Mouse (Mus musculus): Measurements from ENCODE around the gene Cd200. TPM values are rescaled to one million over a fixed set of nuclear protein-coding genes. Genes with fewer than 3 reads are reported as not detected.

Gene Cd200
- polyA plus RNA-seq, 1 experiment from 2014 or later, result 38.8 TPM

- 71% methylated on average over 2 of the region's 2 CpGs for WGBS
- Histone ChIP-seq H3K4me3 (replicated peaks; ENCODE audit: low read length) (no peak overlapping the region), H3K27me3 (ENCODE audit: control insufficient read depth, insufficient read depth, low read length) (no peaks in the 10 kb centered on the region), H3K9me3 (replicated peaks; ENCODE audit: control insufficient read depth, low read length) (no peaks in the 10 kb centered on the region), H3K4me1 (ENCODE audit: control insufficient read depth, insufficient read depth, low read length) (peaks cover 5% of the 10 kb centered on the region; the same call in 1 of the 2 replicates), H3K27ac (ENCODE audit: low read length) (no peak overlapping the region), H3K4me2 (ENCODE audit: low read depth, low read length) (no peak overlapping the region), H3K36me3 (ENCODE audit: control insufficient read depth, insufficient read depth, low read length) (no peaks in the 10 kb centered on the region), H3K9ac (ENCODE audit: low read length) (no peak overlapping the region)
- ATAC-seq (ENCODE audit: insufficient read depth, low FRiP score), result no peak
These were observed 5.9 kb downstream of the Cd200 start for GRCm38 (mm10) chr16:45402951-45403350.

GRCm38 (mm10) chr16:45402036-45402435 lies 6.8 kb downstream of the Cd200 start:
- no peak for ATAC-seq (ENCODE audit: insufficient read depth, low FRiP score)
- WGBS, result 63% methylated on average over 1 of the region's 1 CpGs

GRCm38 (mm10) chr16:45399947-45400555 lies 8.8 kb downstream of the Cd200 start:
- Histone ChIP-seq H3K9ac (ENCODE audit: low read length) (no peak overlapping the region), H3K9me3 (replicated peaks; ENCODE audit: control insufficient read depth, low read length) (no peaks in the 10 kb centered on the region), H3K27me3 (ENCODE audit: control insufficient read depth, insufficient read depth, low read length) (no peaks in the 10 kb centered on the region), H3K4me2 (ENCODE audit: low read depth, low read length) (no peak overlapping the region), H3K4me1 (ENCODE audit: control insufficient read depth, insufficient read depth, low read length) (peaks cover 5% of the 10 kb centered on the region; the same call in 1 of the 2 replicates), H3K27ac (ENCODE audit: low read length) (no peak overlapping the region), H3K36me3 (ENCODE audit: control insufficient read depth, insufficient read depth, low read length) (no peaks in the 10 kb centered on the region), H3K4me3 (replicated peaks; ENCODE audit: low read length) (no peak overlapping the region)
- 50% methylated on average over 9 of the region's 9 CpGs for WGBS
- ATAC-seq (ENCODE audit: insufficient read depth, low FRiP score), result no peak

More at GRCm38 (mm10) chr16:45402036-45402435, 6.8 kb downstream of the Cd200 start:
- Histone ChIP-seq H3K9ac (ENCODE audit: low read length) (no peak overlapping the region), H3K27me3 (ENCODE audit: control insufficient read depth, insufficient read depth, low read length) (no peaks in the 10 kb centered on the region), H3K4me2 (ENCODE audit: low read depth, low read length) (no peak overlapping the region), H3K4me3 (replicated peaks; ENCODE audit: low read length) (no peak overlapping the region), H3K4me1 (ENCODE audit: control insufficient read depth, insufficient read depth, low read length) (peaks cover 5% of the 10 kb centered on the region; the same call in 1 of the 2 replicates), H3K36me3 (ENCODE audit: control insufficient read depth, insufficient read depth, low read length) (no peaks in the 10 kb centered on the region), H3K9me3 (replicated peaks; ENCODE audit: control insufficient read depth, low read length) (no peaks in the 10 kb centered on the region), H3K27ac (ENCODE audit: low read length) (no peak overlapping the region)

- Histone ChIP-seq H3K4me3 (replicated peaks; ENCODE audit: low read length) (no peak overlapping the region), H3K27ac (ENCODE audit: low read length) (no peak overlapping the region), H3K27me3 (ENCODE audit: control insufficient read depth, insufficient read depth, low read length) (no peaks in the 10 kb centered on the region), H3K9me3 (replicated peaks; ENCODE audit: control insufficient read depth, low read length) (no peaks in the 10 kb centered on the region), H3K4me1 (ENCODE audit: control insufficient read depth, insufficient read depth, low read length) (peaks cover 5% of the 10 kb centered on the region; the same call in 1 of the 2 replicates), H3K9ac (ENCODE audit: low read length) (no peak overlapping the region), H3K4me2 (ENCODE audit: low read depth, low read length) (no peak overlapping the region), H3K36me3 (ENCODE audit: control insufficient read depth, insufficient read depth, low read length) (no peaks in the 10 kb centered on the region)
- 73% methylated on average over 3 of the region's 3 CpGs for WGBS
- ATAC-seq (ENCODE audit: insufficient read depth, low FRiP score), result no peak
These were observed 9.4 kb downstream of the Cd200 start for GRCm38 (mm10) chr16:45399411-45399810.

GRCm38 (mm10) chr16:45397440-45397839 lies 11.4 kb downstream of the Cd200 start:
- Histone ChIP-seq H3K27me3 (ENCODE audit: control insufficient read depth, insufficient read depth, low read length) (no peaks in the 10 kb centered on the region), H3K9ac (ENCODE audit: low read length) (no peak overlapping the region), H3K4me2 (ENCODE audit: low read depth, low read length) (no peak overlapping the region), H3K9me3 (replicated peaks; ENCODE audit: control insufficient read depth, low read length) (no peaks in the 10 kb centered on the region), H3K36me3 (ENCODE audit: control insufficient read depth, insufficient read depth, low read length) (no peaks in the 10 kb centered on the region), H3K27ac (ENCODE audit: low read length) (no peak overlapping the region), H3K4me3 (replicated peaks; ENCODE audit: low read length) (no peak overlapping the region), H3K4me1 (ENCODE audit: control insufficient read depth, insufficient read depth, low read length) (peaks cover 5% of the 10 kb centered on the region; the same call in 1 of the 2 replicates)
- no peak for ATAC-seq (ENCODE audit: insufficient read depth, low FRiP score)
- 62% methylated on average over 2 of the region's 2 CpGs for WGBS

GRCm38 (mm10) chr16:45392246-45392645 lies 16.6 kb downstream of the Cd200 start:
- 86% methylated on average over 6 of the region's 6 CpGs for WGBS
- Histone ChIP-seq H3K27me3 (ENCODE audit: control insufficient read depth, insufficient read depth, low read length) (no peaks in the 10 kb centered on the region), H3K27ac (ENCODE audit: low read length) (no peak overlapping the region), H3K4me1 (ENCODE audit: control insufficient read depth, insufficient read depth, low read length) (no peaks in the 10 kb centered on the region), H3K36me3 (ENCODE audit: control insufficient read depth, insufficient read depth, low read length) (no peaks in the 10 kb centered on the region), H3K9ac (ENCODE audit: low read length) (no peak overlapping the region), H3K4me3 (replicated peaks; ENCODE audit: low read length) (no peak overlapping the region), H3K4me2 (ENCODE audit: low read depth, low read length) (no peak overlapping the region), H3K9me3 (replicated peaks; ENCODE audit: control insufficient read depth, low read length) (no peaks in the 10 kb centered on the region)
- no peak for ATAC-seq (ENCODE audit: insufficient read depth, low FRiP score)

- Histone ChIP-seq H3K9me3 (replicated peaks; ENCODE audit: control insufficient read depth, low read length) (no peaks in the 10 kb centered on the region), H3K4me3 (replicated peaks; ENCODE audit: low read length) (no peak overlapping the region), H3K27me3 (ENCODE audit: control insufficient read depth, insufficient read depth, low read length) (no peaks in the 10 kb centered on the region), H3K36me3 (ENCODE audit: control insufficient read depth, insufficient read depth, low read length) (no peaks in the 10 kb centered on the region), H3K9ac (ENCODE audit: low read length) (no peak overlapping the region), H3K4me1 (ENCODE audit: control insufficient read depth, insufficient read depth, low read length) (no peaks in the 10 kb centered on the region), H3K4me2 (ENCODE audit: low read depth, low read length) (no peak overlapping the region), H3K27ac (ENCODE audit: low read length) (no peak overlapping the region)
- WGBS, result 92% methylated on average over 3 of the region's 3 CpGs
- ATAC-seq (ENCODE audit: insufficient read depth, low FRiP score), result no peak
These were observed 17.2 kb downstream of the Cd200 start for GRCm38 (mm10) chr16:45391680-45392079.

- Histone ChIP-seq H3K27me3 (ENCODE audit: control insufficient read depth, insufficient read depth, low read length) (no peaks in the 10 kb centered on the region), H3K36me3 (ENCODE audit: control insufficient read depth, insufficient read depth, low read length) (no peaks in the 10 kb centered on the region), H3K4me3 (replicated peaks; ENCODE audit: low read length) (no peak overlapping the region), H3K9ac (ENCODE audit: low read length) (no peak overlapping the region), H3K9me3 (replicated peaks; ENCODE audit: control insufficient read depth, low read length) (no peaks in the 10 kb centered on the region), H3K4me1 (ENCODE audit: control insufficient read depth, insufficient read depth, low read length) (no peaks in the 10 kb centered on the region), H3K27ac (ENCODE audit: low read length) (no peak overlapping the region), H3K4me2 (ENCODE audit: low read depth, low read length) (no peak overlapping the region)
- no peak for ATAC-seq (ENCODE audit: insufficient read depth, low FRiP score)
- WGBS, result 75% methylated on average over 5 of the region's 5 CpGs
These were observed 18.4 kb downstream of the Cd200 start for GRCm38 (mm10) chr16:45390286-45390956.

GRCm38 (mm10) chr16:45389833-45390232 lies 19.0 kb downstream of the Cd200 start:
- Histone ChIP-seq H3K4me2 (ENCODE audit: low read depth, low read length) (no peak overlapping the region), H3K27me3 (ENCODE audit: control insufficient read depth, insufficient read depth, low read length) (no peaks in the 10 kb centered on the region), H3K9me3 (replicated peaks; ENCODE audit: control insufficient read depth, low read length) (no peaks in the 10 kb centered on the region), H3K4me1 (ENCODE audit: control insufficient read depth, insufficient read depth, low read length) (no peaks in the 10 kb centered on the region), H3K27ac (ENCODE audit: low read length) (no peak overlapping the region), H3K4me3 (replicated peaks; ENCODE audit: low read length) (no peak overlapping the region), H3K36me3 (ENCODE audit: control insufficient read depth, insufficient read depth, low read length) (no peaks in the 10 kb centered on the region), H3K9ac (ENCODE audit: low read length) (no peak overlapping the region)
- WGBS, result 82% methylated on average over 2 of the region's 2 CpGs
- ATAC-seq (ENCODE audit: insufficient read depth, low FRiP score), result no peak
